Mouse (Mus musculus) induced T-regulatory cell, adult 2 months (primary cell): ENCODE measurements around the gene Smad6.

Experiments
- DNase-seq: peaks from one replicate; pipeline ENCODE4 v3.0.0-alpha.2; 2012; ENCODE audit warnings: low read depth

Gene Smad6

GRCm38 (mm10) chr9:64021319-64021850 is 474 bp downstream of the Smad6 start:
- DNase-seq: peak; percentile 44

- DNase-seq: no peak
These were observed 1.1 kb downstream of the Smad6 start for GRCm38 (mm10) chr9:64020606-64021318.

GRCm38 (mm10) chr9:64020171-64020605 is 1.7 kb downstream of the Smad6 start:
- peak; percentile 42 for DNase-seq

GRCm38 (mm10) chr9:64019036-64019886 is 2.6 kb downstream of the Smad6 start:
- peak; percentile 29 for DNase-seq

GRCm38 (mm10) chr9:64017861-64018793 is 3.7 kb downstream of the Smad6 start:
- DNase-seq: peak; percentile 25

- DNase-seq: no peak
These were observed 5.0 kb downstream of the Smad6 start for GRCm38 (mm10) chr9:64016648-64017400.

- DNase-seq: no peak
These were observed 5.8 kb downstream of the Smad6 start for GRCm38 (mm10) chr9:64016092-64016491.

GRCm38 (mm10) chr9:64014801-64015200 is 7.1 kb downstream of the Smad6 start:
- DNase-seq: no peak

GRCm38 (mm10) chr9:64011356-64011755 is 10.5 kb downstream of the Smad6 start:
- DNase-seq: no peak

- no peak for DNase-seq
These were observed 18.9 kb downstream of the Smad6 start for GRCm38 (mm10) chr9:64002981-64003380.

- DNase-seq: no peak
These were observed 20.8 kb downstream of the Smad6 start for GRCm38 (mm10) chr9:64001081-64001480.

GRCm38 (mm10) chr9:64000085-64000484 is 21.8 kb downstream of the Smad6 start:
- DNase-seq: no peak

- no peak for DNase-seq
These were observed 22.7 kb downstream of the Smad6 start for GRCm38 (mm10) chr9:63999194-63999593.

GRCm38 (mm10) chr9:63998026-63998425 is 23.8 kb downstream of the Smad6 start:
- no peak for DNase-seq

GRCm38 (mm10) chr9:63997439-63997838 is 24.4 kb downstream of the Smad6 start:
- DNase-seq: no peak

- DNase-seq: no peak
These were observed 28.6 kb downstream of the Smad6 start for GRCm38 (mm10) chr9:63993256-63993655.

- no peak for DNase-seq
These were observed 29.1 kb downstream of the Smad6 start for GRCm38 (mm10) chr9:63992761-63993160.

- no peak for DNase-seq
These were observed 30.7 kb downstream of the Smad6 start for GRCm38 (mm10) chr9:63991193-63991592.

GRCm38 (mm10) chr9:63989641-63990040 is 32.2 kb downstream of the Smad6 start:
- peak; percentile 16 for DNase-seq

GRCm38 (mm10) chr9:63989214-63989613 is 32.6 kb downstream of the Smad6 start:
- peak; percentile 11 for DNase-seq

GRCm38 (mm10) chr9:63985125-63985524 is 36.7 kb downstream of the Smad6 start:
- DNase-seq: no peak
